Mouse (Mus musculus): ENCODE results near the gene Akap6.

Akap6 gene

DNA sequence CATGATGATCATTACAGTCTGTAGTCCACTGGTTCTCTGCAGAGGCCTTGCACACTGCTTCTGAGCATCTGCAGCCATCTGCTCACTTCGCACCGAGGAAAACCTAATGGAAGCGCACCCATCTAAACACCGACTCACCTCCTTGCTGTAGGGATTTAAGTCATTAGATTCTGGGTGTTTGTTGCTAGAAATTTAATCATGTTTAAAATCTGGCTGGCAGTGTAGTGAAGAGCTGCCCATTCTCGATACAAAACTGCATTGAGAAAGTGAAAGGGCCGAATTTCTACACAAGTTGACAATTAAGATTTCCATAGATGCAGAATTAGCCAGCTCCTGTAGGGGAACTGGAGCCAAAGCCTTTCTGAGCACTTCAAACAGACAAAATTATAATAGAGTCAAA is 361.7 kb downstream of the Akap6 start:
- DNase-seq: no peak

DNA sequence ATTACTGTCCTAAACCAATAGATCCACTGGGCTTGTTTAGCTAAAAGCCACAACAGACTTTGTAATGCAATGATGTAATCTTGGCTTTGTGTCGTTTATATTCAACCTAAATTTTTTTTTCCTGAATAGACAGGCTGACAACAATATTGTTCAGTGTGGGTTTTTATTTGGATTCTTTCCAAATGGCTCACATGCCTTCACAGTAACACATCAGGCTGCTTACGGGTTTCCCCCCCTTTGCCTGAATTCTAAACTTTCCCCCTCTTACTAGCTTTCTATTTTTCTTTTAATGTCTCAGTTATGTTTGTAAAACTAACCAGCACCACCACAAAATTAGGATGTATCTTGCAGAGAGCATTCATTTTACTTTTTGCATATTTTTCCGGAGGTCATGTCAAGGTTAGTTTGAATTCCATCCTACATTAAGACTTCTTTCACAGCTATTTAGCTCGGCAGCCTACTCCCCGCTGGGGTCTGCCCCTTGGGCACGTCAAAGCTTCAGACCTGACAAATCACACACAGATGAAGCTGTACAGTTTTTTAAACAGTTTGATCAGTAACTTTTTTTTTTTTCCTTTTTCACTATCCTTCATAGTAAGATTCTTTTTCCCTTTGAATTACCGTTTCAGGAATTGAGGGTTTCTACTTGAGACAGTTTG is 362.4 kb downstream of the Akap6 start:
- no peak for DNase-seq

DNA sequence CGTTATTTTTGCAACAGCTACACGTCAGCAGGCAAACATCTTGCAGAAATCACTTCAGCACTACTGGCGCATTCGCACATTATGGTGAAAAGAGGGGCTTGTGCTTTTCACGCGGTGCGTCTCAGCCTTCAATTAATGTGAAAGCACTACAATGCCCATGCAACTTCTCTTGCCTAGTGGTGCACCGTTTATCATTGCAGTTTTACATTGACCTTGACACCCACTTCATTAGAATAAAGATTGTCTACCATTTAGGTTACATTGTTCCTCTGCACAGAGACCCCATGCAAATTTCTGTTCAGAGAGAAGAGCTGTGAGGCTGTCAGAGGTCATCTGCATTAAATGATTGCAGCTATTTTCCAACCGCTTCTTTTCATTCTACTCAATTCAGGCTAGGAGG is 363.8 kb downstream of the Akap6 start:
- DNase-seq: no peak

DNA sequence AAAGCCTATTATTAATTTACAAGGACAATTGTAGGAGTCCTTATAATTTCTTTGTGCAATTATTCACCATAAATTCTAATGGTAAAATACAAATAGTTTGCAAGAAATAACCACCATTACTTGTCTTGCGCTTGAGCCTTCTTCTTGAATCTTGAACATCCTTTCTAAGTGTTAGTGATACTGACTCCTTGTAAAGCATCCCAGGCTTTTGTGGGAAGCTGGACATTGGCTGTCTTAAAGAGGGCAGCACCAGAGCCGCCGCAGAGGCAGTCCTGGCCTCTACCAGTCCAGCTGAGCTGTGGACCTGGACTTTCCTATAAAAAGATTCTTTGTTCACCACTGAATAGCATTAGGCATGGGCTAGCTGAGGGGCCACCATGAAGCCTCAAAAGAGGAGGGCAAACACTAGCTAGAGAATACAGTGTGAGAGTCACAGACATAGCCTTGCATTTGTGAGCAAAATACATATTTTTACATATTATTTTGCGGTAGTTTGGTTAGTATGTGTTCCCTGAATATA is 365.1 kb downstream of the Akap6 start:
- no peak for DNase-seq

DNA sequence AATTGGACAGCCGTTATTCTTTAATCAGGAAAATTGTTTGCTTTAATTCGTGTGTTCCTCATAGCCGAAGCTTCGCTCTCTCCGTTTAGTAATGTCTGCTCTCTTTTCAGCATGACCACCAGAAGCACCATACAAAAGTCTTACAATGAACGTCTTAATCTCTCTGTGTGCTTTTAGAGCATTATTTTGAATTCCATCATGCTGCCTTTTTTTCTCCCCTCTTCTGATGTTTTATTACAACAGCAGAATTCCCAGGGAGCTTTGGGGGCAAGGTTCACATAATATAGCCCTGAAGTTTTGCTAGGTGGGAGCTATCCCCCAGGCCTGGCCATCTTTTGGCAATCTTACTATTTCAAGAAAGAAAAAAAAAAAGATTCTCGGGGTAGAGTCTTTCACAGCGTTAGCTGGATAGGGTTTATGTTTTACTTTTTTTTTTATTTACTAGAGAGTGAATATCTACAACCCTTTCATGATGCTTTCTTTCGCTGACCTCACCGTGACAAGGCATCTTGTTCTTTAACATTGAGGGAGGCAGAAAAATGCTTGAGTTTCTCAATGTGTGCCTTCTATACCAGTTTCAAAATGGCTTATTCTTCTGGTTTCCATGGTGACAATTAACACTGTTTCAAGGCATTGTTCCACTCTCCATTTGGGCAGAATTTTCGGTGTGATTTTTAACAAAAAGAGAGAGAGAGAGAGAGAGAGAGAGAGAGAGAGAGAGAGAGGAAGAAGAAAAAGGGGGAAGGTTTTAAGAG is 366.0 kb downstream of the Akap6 start:
- DNase-seq: no peak

DNA sequence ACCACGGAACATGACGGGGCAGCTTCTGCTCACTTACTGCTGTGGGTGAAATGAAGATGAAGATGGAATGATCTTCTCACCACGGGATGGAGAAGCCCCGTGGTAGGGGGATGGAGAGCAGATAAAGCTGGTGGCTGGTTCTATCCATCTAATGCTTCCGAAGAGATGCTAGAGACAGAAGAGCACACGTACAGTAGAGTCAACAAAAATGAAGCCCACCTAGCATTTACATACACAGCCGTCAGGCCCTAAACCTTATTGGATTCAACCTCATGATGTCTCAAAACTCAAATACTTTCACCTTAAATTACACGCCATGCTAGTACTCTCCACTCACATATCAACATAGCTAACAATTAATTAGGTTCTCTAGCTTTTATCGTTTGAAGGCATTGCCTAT is 367.1 kb downstream of the Akap6 start:
- no peak for DNase-seq

DNA sequence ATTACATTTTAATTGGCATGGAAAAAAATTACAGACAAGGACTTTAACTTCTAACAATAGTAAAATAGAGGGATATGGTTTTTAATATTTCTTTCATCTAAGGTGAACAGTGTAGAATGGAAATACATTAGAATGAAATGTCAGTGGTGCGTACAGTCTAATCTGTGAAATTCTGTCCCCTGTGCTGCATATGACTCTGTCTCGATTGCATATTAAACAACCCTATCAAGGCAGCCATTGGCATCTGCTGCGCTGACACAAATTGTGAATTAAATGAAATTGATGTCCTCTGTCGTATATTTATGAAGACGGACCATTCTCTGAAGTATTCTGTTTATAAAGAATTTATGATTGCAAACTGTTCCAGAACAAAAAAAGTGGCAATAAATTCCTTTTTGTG is 371.7 kb downstream of the Akap6 start:
- no peak for DNase-seq

DNA sequence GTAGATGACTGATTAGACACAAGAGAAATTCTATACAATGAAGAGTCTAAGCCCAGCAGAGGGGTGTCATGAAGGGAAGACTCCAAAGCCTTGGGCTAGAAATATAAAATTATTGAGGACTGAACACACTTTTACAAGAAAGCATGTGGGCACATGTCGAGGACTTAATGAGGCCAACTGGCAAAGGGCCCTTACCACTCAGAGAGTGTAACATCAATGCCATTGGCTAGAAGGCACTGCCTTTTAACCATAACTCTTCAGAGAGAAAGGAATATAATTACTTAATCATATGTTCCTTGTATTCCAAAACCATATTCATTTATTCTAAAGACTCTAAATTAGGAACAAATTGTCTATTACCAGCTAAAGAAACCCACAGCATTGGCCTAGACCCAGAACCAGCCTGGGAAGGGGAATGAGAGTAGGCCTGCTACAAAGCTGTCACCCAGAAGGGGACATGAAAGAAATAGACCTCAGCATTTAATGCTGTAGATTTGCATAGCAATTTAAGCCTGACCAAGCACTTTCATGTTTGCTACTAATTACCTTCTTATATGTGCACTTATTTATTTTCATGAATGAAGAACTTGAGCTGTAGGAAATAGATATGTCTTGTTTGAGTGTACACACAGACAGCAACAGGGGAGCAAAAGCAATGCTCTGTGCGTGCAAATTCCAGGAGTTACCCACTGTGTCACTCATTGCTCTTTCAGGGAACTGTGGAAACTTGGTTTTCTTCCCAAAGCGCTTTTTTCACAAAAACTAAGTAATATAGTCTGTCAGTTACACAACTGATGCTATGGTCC is 377.6 kb downstream of the Akap6 start:
- DNase-seq: no peak

DNA sequence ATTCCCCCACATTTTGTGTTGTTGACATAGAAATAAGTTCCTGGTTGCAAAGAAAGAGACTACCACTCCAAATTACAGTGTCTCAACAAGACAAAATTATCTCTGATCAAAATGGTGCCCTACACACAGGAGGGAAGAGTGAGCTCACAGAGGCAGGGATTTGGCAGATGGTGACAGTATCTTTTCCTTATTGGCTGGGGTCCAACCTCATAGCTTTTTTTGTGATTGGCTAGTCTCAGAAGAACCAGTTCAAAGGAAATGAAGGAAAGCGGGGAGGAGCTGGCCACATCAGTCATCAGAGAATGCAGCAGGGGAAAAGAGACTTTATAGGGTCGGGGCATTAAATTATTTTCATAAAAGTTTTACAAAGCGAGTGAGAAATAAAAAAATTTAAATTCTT is 386.6 kb downstream of the Akap6 start:
- no peak for DNase-seq

DNA sequence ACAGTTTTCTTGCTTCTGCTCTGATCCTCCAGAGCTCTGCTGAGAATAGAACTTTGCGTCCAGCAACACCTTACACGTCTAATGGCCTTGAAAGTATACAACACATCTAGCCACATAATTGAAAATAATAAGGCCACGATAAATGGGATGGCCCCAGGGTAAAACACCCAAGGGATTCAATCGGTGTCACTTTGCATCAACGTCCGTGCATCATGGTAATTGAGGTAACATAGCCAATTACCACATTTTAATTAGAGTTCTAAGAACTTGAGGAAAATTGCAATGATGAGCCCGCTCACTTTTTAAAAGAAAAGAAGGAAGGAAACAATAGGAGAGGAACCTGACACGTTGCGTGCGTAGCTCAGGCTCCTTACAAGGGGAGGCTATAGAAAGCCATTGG is 413.1 kb downstream of the Akap6 start:
- no peak for DNase-seq

DNA sequence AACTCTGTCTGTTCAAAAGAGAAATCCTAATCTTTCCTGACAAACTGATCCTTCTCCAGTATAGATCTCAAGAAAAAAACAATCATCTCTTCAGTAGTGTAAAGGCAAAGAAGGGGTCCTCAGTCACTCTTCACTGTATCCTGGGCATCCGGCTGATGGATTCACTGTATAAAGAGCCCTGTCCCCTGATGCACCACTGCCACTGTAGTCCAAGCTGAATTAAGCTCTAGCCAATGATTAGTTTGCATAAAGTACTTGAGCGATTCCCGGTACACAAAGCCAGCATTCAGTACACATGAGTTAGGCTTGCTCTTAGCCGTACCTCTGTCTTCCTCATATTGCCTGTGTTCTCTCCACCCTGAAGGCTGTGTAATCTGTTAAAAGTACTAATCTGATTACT is 420.2 kb downstream of the Akap6 start:
- no peak for DNase-seq

DNA sequence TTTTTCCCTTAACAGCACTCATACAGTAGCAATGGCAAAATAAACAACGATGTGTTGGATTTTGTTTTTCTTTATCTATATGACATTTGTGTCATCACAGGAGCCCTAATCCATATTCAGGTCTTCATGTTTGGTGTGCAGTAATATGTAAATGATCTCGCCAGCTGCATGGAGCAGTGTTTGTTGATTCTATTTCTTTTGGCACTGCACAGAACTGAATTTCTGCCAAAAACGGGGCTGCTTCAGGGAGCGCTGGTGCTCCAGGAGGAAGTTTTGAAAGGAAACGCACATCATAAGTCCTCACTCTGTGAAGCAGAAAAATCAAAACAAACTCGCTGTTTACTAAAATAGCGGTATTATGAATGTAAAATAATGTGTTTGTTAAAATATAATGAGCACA is 424.9 kb downstream of the Akap6 start:
- DNase-seq: peak; percentile 71

DNA sequence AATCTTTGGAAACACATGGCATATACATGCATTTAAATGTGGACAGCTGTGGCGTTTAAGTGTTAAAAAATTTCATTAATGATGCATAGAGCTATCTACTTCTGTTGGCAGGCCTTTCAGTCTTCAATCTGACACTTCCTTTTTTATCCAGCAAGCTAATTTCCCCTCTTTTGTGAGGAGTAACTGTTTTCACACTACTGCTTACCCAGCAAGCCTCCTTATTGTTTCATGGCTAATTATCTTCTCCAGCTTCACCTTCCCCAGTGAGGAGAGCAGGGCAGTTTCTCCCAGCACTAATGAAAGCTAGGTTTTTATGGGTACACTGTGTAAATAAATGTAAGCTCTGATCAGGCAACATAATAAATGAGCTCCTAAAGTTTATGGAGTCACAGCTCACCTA is 425.5 kb downstream of the Akap6 start:
- DNase-seq: no peak

DNA sequence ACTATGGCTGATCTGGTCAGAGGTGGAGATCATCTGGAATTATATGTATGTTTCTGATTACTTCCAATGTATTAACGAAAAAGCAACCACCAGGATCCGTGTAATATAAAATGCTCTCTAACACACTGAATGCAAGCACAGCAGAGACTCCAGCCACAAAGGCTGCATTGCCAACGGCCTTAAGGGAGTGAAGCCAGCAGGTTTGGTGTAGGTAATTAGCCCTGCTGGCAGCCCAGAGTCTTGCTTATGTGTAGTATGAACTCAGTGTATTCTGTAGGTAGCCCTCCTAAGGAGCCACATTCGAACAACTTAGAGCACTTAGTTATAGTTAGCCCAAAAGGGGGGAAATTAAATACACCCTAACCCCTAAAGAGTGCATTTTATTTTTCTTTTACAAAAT is 426.1 kb downstream of the Akap6 start:
- DNase-seq: no peak

DNA sequence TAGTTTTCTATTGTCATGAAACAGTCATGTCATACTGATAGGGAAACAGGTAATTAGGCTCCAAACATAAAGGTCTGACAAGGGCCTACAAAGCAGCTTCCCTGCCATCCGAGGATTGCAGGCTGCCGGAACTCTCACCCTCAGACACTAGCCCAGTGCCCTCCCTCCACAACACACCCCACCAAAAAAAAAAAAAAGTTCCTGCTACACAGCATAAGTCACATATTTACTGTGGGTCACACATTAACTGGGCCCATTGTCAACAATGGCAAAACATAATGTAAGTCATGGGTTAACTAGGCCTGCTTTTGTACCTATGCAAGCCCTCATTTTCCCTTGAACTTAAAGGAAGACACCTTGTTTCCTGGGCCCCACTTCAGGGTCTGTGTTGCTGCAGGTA is 435.0 kb downstream of the Akap6 start:
- no peak for DNase-seq

DNA sequence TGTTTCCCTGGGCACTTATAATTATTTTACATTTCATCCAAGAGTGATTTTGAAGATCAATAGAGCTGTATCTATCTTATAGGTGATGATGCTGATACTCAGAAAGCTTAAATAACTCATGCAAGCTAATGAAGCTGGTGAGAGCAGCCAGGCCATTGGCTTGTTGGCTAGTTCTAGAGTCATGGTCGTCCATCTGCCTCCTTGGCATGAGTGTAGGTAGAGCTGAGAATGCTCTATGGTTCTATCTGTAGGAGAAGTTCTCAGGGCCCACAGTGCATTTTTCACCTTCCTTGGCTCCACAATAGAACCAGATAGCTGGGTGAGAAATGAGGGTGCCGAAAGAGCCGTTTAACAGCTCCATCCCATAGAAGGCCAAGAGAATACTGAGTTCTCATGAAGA is 438.1 kb downstream of the Akap6 start:
- DNase-seq: no peak

DNA sequence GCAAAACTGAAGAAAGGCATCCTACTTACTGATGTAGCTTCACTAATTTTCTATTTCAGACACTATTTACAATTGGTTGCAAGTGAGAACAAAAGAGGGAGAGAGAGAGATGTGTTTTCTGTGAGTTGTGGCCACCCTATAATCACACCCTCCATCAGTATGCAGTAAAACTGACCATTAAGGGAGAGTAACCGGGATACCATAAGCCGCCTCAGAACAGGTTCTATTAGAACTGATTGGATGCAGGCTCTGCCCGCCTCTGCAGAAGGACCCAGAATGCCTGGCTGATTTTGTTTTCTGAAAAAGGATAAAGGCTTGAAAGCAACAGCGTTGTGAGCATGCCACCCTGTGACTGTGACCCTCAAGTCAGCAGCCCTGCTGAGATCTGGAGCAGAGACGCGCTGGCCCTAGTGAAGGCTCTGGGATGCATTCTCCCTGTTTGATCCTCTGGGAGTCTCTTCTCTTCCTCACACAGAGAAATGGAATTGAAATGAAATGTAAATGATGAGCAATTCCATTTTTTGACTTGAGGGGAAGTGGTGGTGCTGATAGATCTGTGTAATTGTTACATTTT is 445.0 kb downstream of the Akap6 start:
- no peak for DNase-seq

DNA sequence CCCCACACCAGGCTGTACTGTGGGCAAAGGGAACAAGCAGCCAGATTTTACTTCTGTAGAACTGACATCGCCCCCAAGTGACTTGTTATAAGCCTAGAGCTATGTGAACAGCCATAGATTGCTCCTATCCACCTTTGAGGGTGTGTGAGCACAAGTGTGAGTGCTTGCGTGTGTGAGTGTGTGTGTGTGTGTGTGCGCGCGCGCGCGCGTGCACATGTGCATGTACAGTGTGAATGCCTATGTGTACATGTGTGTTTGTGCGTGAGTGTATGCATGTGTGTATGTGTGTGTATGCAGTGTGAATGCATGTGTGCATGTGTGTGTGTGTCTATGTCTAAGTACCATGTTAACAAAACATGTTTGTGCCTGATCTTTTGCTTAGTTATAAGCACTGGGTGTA is 445.6 kb downstream of the Akap6 start:
- DNase-seq: no peak

DNA sequence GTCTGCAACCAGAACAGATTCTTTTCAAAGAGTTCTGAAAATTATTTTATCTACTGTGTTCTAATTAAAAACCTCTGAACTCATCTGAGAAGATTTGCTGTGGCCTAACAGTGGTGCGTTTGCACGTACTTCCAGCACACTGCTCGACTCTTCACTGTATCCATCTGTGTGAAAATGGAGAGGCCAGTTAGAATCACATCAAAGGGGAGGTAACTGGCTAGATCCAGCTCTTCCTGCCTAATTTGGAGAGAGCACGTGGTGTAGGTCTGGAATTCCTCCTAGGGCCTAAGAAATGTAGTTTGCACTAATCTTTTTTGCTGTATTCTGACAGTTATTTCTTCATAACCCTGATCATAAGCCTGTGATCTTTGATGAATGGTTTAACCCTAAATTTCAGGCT is 446.3 kb downstream of the Akap6 start:
- DNase-seq: no peak

DNA sequence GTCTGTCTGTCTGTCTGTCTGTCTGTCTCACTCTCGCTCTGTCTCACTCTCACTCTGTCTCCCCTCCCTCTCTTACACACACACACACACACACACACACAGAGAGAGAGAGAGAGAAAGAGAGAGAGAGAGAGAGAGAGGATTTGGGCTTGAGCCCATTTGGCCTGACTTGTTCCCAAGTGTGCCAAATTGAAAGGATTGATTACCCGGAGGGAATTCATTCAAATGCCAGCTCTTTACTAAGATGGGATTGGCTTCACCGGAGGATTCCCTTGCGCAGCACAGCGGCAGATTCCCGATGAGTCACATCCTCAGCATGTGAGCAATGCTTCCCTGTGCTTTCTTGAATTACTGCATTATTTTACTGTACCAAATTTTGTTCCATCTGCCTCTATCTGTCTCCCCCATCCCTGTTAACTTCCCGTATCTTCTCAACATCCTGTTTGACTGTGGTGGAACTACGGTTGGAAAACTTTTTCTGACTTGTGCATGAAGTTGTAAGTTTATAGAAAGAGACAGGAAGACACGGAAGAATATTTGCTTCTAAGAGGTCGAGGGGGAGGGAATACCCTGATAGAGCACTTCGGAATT is 447.4 kb downstream of the Akap6 start:
- DNase-seq: no peak

DNA sequence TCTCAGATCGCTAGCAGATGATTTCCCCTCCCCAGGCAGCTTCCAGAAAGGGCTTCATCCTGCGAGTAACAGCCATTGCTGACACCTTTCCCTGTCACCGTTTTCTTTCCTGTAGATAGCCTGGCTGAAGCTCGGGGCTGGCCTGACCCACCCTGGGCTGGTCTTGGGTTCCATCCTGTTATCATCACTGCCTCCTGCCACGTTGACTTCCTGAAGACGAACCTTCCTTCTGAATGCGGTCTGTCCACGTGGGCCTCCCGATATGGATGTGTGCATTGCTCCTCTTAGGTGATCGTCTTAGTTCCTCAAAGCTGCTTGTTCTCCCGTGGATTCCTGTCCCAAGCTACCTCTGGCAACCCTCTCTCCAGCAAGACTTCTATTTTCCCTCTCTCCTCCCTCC is 448.5 kb downstream of the Akap6 start:
- no peak for DNase-seq

DNA sequence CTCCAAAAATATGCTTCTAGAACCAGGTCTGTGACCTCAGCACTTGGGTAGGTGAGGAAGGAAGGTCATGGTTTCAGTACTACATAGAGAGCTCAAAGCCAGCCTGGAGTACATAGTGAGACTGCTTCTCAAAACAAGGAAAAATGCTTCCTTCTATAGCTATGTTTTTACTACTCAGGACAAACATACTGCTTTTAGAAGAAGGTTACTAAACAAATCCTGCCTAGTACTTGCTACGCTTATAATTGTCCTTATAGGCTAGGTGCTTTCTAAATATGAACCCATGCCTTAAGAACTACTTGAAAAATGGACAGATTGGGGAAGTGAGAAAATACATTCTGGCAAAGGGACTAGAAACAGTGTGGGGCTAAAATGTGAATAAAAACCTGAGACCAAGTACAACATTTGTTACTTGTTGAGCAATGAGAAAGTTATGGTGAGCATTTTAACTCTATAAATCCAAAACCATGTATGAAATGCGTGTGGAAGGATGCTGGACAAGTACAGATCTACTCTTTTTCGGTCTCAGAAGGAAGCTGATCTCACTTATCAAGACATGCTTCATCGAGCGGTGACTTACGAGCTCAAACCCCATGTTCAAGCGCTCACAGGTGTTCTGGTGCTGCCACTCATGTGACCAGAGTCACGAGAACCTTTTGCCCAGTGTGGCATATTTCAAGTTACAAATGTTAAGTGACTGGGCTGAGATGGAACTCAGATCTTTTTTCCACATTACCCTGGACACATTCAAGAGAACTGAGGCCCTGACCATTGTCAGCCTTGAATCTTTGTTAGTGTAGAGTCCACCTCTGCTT is 469.2 kb downstream of the Akap6 start:
- DNase-seq: no peak

Data from kidney, postnatal 14 days (tissue).